Mouse (Mus musculus) heart, adult 2 months (tissue): ENCODE data around the gene Tbc1d2b. TPM values are rescaled to one million over a fixed set of nuclear protein-coding genes. Genes with fewer than 3 reads are reported as not detected.

ENCODE experiments used
- DNase-seq, 2 experiments: peaks; one replicate each; pipeline ENCODE4 v3.0.0; 2021
- H3K27ac ChIP-seq: fragments of 200-600 bp; 2 replicates; pipeline ENCODE4 v1.8.1; 2022
- H3K27me3 ChIP-seq: fragments of 200-500 bp; 2 replicates; pipeline ENCODE4 v1.6.1; 2012; ENCODE audit warnings: mild to moderate bottlenecking, low read length, inconsistent platforms, mixed read lengths; ENCODE audit not compliant: control insufficient read depth, insufficient read depth
- H3K36me3 ChIP-seq: fragments of 200-500 bp; 2 replicates; pipeline ENCODE4 v1.6.1; 2012; ENCODE audit warnings: low read length, inconsistent platforms; ENCODE audit not compliant: control insufficient read depth, insufficient read depth
- H3K4me1 ChIP-seq: fragments of 200-500 bp; 2 replicates; pipeline ENCODE4 v1.6.1; 2011; ENCODE audit warnings: low read length; ENCODE audit not compliant: control insufficient read depth, insufficient read depth
- H3K4me3 ChIP-seq: fragments of 200-600 bp; 2 replicates; pipeline ENCODE4 v1.8.1; 2022
- H3K79me2 ChIP-seq: fragments of 200-500 bp; replicated peaks from 2 replicates; pipeline ENCODE4 v1.6.1; 2012; ENCODE audit warnings: mild to moderate bottlenecking, inconsistent platforms, low read length, moderate library complexity, mixed read lengths; ENCODE audit not compliant: control insufficient read depth, insufficient read depth
- H3K9ac ChIP-seq: fragments of 200-500 bp; 2 replicates; pipeline ENCODE4 v1.6.1; 2012; ENCODE audit warnings: low read depth, mild to moderate bottlenecking, control low read depth, inconsistent platforms, low read length, mixed read lengths
- CTCF ChIP-seq: fragments of 200-600 bp; IDR thresholded peaks from 2 replicates; pipeline ENCODE4 v1.8.1; 2022; ENCODE audit warnings: antibody characterized with exemption, mild to moderate bottlenecking, moderate library complexity
- EP300 ChIP-seq: fragments of 200-500 bp; IDR thresholded peaks from 2 replicates; pipeline ENCODE4 v1.6.1; 2011; ENCODE audit warnings: low read depth, low read length, control low read depth; ENCODE audit not compliant: insufficient read depth
- POLR2A ChIP-seq: fragments of 200-500 bp; IDR thresholded peaks from 2 replicates; pipeline ENCODE4 v1.6.1; 2011; ENCODE audit warnings: mild to moderate bottlenecking, low read depth, low read length, control low read depth; ENCODE audit not compliant: insufficient read depth
- WGBS: fragments of 180-500 bp; shearing (Covaris S2); methylation state at CpG from one replicate; pipeline ENCODE4 v1.1.7; 2018; 5-methylcytosine and 5-hydroxymethylcytosine counted together
- intact Hi-C: fragments of 180-260 bp; cut with DNase I; formaldehyde crosslinking; loops from one replicate; pipeline ENCODE4 v1.15.1; 2025
- polyA plus RNA-seq: library from polyadenylated mRNA; depleted of rRNA; stranded (reverse); fragments of >200 nt; gene quantifications from 2 replicates; pipeline ENCODE4 v1.2.3, GENCODE M21; 2012
- total RNA-seq, 2 experiments: library from RNA; stranded (reverse); gene quantifications; 2 replicates each; pipeline ENCODE4 v1.2.3; 2021

Gene Tbc1d2b
- total and polyA plus RNA-seq, 3 experiments: 9.6 to 10.3 (median 10.1) TPM

- H3K4me3 ChIP-seq: peak overlapping the region; percentile 36; the same call in 1 of the 2 replicates
- intact Hi-C loops: loop anchor here (1.0 to 5.0 kb wide), 3 partner anchors 28 to 86 kb away; partner anchors contain the start of gene Morf4l1
Observed at GRCm38 (mm10) chr9:90198531-90199449, 71.8 kb downstream of the Tbc1d2b start.

DNA sequence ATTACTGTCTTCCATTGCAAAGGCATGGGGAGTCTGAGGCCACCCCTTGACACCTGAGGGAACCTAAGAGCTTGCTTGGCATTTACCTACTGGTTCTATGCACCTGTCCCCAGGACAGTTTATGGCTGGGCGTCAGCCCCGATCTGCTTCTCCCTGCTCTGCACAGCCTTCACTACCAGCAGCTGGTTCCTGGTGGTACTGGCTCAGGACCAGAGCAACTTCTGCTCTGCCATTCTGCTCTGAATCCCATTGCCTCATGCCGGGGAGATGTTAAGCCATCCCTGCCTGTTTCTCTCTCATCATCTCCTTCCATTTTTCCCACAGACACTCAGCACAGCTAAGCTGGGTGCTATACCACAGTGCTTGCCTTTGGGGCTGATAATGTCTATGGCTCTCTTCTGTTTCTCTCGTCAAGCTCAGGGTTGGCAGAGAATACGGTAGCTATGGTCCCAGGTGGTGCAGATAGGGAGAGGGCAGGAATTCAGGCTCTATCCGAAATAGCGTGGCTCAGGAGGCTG lies 72.7 kb downstream of the Tbc1d2b start:
- WGBS: 37% methylated on average over 7 of the region's 7 CpGs
- DNase-seq: peak in 1 of 2 experiments; percentile 11
- H3K4me1 ChIP-seq: peaks cover 17% of the 10 kb centered on the region
- intact Hi-C loops: loop anchor here (1.0 to 5.0 kb wide), 4 partner anchors 28 to 86 kb away; partner anchors contain the start of genes Adamts7 and Morf4l1
- peak overlapping the region; percentile 36; the same call in 1 of the 2 replicates for H3K4me3 ChIP-seq
- H3K27me3 ChIP-seq: no peaks in the 10 kb centered on the region
- H3K79me2 ChIP-seq: no peaks in the 10 kb centered on the region
- no peaks in the 10 kb centered on the region for H3K36me3 ChIP-seq
- no peak overlapping the region for H3K9ac ChIP-seq
- no peak for TF ChIP-seq CTCF
- no peak for TF ChIP-seq POLR2A
- no peak for TF ChIP-seq EP300
- H3K27ac ChIP-seq: peak overlapping the region; percentile 86

More at GRCm38 (mm10) chr9:90198531-90199449, 71.8 kb downstream of the Tbc1d2b start:
- Histone ChIP-seq H3K9ac (peak overlapping the region; percentile 17), H3K27ac (peak overlapping the region; percentile 86), H3K79me2 (no peaks in the 10 kb centered on the region), H3K27me3 (no peaks in the 10 kb centered on the region), H3K36me3 (no peaks in the 10 kb centered on the region), H3K4me1 (peaks cover 17% of the 10 kb centered on the region)
- TF ChIP-seq EP300 (peak; percentile 87), CTCF (peak; percentile 59), POLR2A (peak; percentile 21; the same call in 1 of the 2 replicates)
- 19% methylated on average over 10 of the region's 10 CpGs for WGBS
- peak; percentile 87 to 90 for DNase-seq

DNA sequence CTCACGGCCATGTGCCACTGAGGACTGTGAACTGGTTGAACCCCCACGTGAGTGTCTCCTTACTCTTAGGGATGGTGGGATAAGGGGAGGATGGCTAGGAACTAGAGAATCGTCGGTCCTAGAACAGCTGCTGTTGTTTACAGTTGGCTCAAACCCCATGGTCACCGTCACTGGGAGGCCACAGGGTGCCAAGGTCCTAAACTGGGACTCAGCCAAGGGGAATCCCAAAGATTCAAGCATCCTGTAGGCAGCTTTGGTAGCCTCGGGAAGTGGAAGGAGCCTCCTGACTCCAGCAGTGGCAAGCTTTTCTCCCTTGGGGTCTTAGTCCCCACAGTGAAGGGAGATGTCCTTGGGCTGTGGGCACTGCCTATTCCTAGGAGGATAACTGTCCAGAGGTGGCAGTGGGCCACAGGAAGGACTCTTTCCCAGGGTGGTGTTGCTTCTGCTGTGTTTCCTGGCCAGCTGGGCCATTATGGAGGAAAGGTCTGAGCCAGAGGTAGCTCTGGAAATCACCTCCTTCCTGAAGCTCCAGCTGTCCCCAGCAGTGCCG lies 73.4 kb downstream of the Tbc1d2b start:
- peaks cover 17% of the 10 kb centered on the region for H3K4me1 ChIP-seq
- 28% methylated on average over 7 of the region's 7 CpGs for WGBS
- no peaks in the 10 kb centered on the region for H3K36me3 ChIP-seq
- H3K9ac ChIP-seq: no peak overlapping the region
- no peaks in the 10 kb centered on the region for H3K79me2 ChIP-seq
- H3K27me3 ChIP-seq: no peaks in the 10 kb centered on the region
- TF ChIP-seq POLR2A: no peak
- no peak for TF ChIP-seq EP300
- no peak for TF ChIP-seq CTCF
- intact Hi-C loops: loop anchor here (2.0 to 5.0 kb wide), 3 partner anchors 34 to 85 kb away; partner anchors contain the start of genes Adamts7 and Morf4l1
- no peak overlapping the region for H3K4me3 ChIP-seq
- peak in 1 of 2 experiments; percentile 45 for DNase-seq
- peak overlapping the region; percentile 86 for H3K27ac ChIP-seq

DNA sequence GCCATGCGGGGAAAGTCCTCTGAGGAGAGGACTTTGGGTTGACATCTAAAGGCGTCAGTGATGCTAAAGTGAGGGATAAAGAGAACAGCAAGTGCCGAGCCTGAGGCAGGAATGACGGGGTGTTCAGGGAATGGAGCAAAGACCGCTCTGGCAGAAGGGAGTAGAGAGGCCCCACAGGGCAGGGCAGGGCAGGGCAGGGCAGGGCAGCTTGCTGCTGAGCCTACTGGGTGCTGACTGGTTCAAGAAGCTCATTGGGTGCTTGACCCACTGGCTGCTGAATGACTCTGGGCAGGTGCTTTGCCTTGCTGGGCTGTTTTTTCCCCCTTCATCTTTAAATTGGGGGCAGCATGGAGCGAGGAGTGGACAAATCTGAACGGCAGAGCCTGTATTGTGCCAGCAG lies 74.3 kb downstream of the Tbc1d2b start:
- no peak overlapping the region for H3K9ac ChIP-seq
- no peak overlapping the region for H3K27ac ChIP-seq
- 82% methylated on average over 7 of the region's 7 CpGs for WGBS
- no peaks in the 10 kb centered on the region for H3K79me2 ChIP-seq
- intact Hi-C loops: loop anchor here (2.0 to 5.0 kb wide), 3 partner anchors 33 to 84 kb away; partner anchors contain the start of genes Adamts7 and Morf4l1
- TF ChIP-seq CTCF (no peak), EP300 (no peak), POLR2A (no peak)
- no peaks in the 10 kb centered on the region for H3K27me3 ChIP-seq
- no peak overlapping the region for H3K4me3 ChIP-seq
- no peaks in the 10 kb centered on the region for H3K36me3 ChIP-seq
- DNase-seq: no peak
- H3K4me1 ChIP-seq: peaks cover 17% of the 10 kb centered on the region

- WGBS: 70% methylated on average over 10 of the region's 10 CpGs
- no peaks in the 10 kb centered on the region for H3K36me3 ChIP-seq
Observed at GRCm38 (mm10) chr9:90195000-90195399, 75.6 kb downstream of the Tbc1d2b start.

More at GRCm38 (mm10) chr9:90195000-90195399, 75.6 kb downstream of the Tbc1d2b start:
- Histone ChIP-seq H3K9ac (no peak overlapping the region), H3K79me2 (no peaks in the 10 kb centered on the region), H3K27ac (no peak overlapping the region), H3K4me1 (peaks cover 17% of the 10 kb centered on the region), H3K27me3 (no peaks in the 10 kb centered on the region), H3K4me3 (no peak overlapping the region)
- TF ChIP-seq CTCF (peak; percentile 42), EP300 (no peak)
- DNase-seq: no peak
- intact Hi-C loops: loop anchor here (5.0 kb wide), 2 partner anchors 68 to 83 kb away; partner anchors contain the start of gene Morf4l1
